Mouse (Mus musculus) forebrain, embryonic 12.5 days (tissue): ENCODE results near the gene As3mt. TPM values are rescaled to one million over a fixed set of nuclear protein-coding genes. Genes with fewer than 3 reads are reported as not detected.

Experiments used
- ATAC-seq: fragments of 200-750 bp; cut with Nextera tagmentation; 2 replicates; pipeline ENCODE4 v1.8.0; 2017; ENCODE audit warnings: moderate TSS enrichment; ENCODE audit not compliant: low FRiP score
- H3K27ac ChIP-seq: fragments of 300-500 bp; sonication (generic); 2 replicates; pipeline ENCODE4 v1.5.1; 2016; ENCODE audit warnings: mild to moderate bottlenecking
- H3K27me3 ChIP-seq: fragments of 300-500 bp; sonication (generic); 2 replicates; pipeline ENCODE4 v1.6.1; 2016; ENCODE audit warnings: mild to moderate bottlenecking
- H3K36me3 ChIP-seq: fragments of 300-500 bp; sonication (generic); replicated peaks from 2 replicates; pipeline ENCODE4 v1.6.1; 2016; ENCODE audit warnings: mild to moderate bottlenecking
- H3K4me1 ChIP-seq: fragments of 300-500 bp; sonication (generic); 2 replicates; pipeline ENCODE4 v1.6.1; 2016
- H3K4me2 ChIP-seq: fragments of 300-500 bp; sonication (generic); 2 replicates; pipeline ENCODE4 v1.6.1; 2016; ENCODE audit warnings: mild to moderate bottlenecking, moderate library complexity
- H3K4me3 ChIP-seq: fragments of 300-500 bp; sonication (generic); replicated peaks from 2 replicates; pipeline ENCODE4 v1.5.1; 2016; ENCODE audit warnings: mild to moderate bottlenecking
- H3K9ac ChIP-seq: fragments of 300-500 bp; sonication (generic); 2 replicates; pipeline ENCODE4 v1.6.1; 2016; ENCODE audit warnings: mild to moderate bottlenecking
- H3K9me3 ChIP-seq: fragments of 300-500 bp; sonication (generic); 2 replicates; pipeline ENCODE4 v1.6.1; 2016
- WGBS: fragments of 180-500 bp; shearing (Covaris S2); methylation state at CpG from one replicate; pipeline ENCODE4 v1.1.7; 2016; 5-methylcytosine and 5-hydroxymethylcytosine counted together
- polyA plus RNA-seq: library from polyadenylated mRNA; unstranded; fragments of >200 nt; fragmentation: Nextera tagmentation; extraction: Ambion mirVana; gene quantifications from 2 replicates; pipeline ENCODE4 v1.2.1, GENCODE M21; 2016

The As3mt gene
- 17.7 and 20.8 TPM in 2 replicates for polyA plus RNA-seq

DNA sequence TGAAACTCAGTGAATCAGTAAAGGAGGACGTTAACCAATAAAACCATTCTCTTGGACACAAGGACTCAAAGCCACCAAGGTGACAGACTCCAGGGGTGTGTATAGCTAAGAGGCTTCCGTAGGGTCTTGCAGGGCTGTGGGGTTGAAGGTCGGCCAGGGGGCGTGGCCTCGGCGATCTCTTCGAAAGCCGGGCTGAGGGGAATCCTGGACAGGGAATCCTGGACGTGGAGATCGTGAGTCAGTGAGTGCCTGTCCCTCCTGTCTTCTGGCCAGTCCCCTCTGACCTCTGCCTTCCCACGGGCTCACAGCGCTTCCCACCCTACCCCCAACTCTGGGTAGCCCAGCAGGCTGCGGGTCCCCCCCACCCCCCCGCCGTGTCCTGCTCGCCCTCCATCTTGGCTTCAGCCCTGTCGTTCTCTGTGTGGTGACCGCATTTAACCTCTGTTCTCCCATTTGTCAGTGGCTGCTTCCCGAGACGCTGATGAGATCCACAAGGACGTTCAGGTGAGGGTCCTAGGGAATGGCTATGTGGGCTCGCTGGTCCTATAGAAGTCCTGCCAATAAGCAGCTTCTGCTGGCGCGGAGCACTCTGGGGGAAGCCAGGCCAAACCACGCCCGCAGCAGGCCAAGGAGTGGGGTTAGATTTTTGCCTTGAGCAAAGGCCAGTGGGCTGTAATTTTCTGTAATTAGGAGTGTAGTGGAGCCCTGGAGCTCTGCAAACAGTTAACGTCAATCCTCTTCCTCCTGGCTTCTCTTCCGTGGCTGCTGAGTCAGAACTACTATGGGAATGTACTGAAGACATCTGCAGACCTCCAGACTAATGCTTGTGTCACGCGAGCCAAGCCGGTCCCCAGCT, at the start of gene As3mt:
Gene As3mt (plus strand): TSS at position 163 of the 856 bp plus-strand sequence.
- 13% methylated on average over 31 of the region's 31 CpGs for WGBS
- H3K4me1 ChIP-seq = peaks cover 13% of the 10 kb centered on the region
- no peaks in the 10 kb centered on the region for H3K9me3 ChIP-seq
- H3K4me2 ChIP-seq = peak within 1 kb of the TSS; percentile 70
- peak within 1 kb of the TSS; percentile 53 for H3K9ac ChIP-seq
- H3K27me3 ChIP-seq = no peaks in the 10 kb centered on the region
- peak within 1 kb of the TSS; percentile 46 for H3K4me3 ChIP-seq
- no peak within 1 kb of the TSS for H3K27ac ChIP-seq
- peak; percentile 14; the same call in 1 of the 2 replicates for ATAC-seq
- no peaks in the 10 kb centered on the region for H3K36me3 ChIP-seq

GRCm38 (mm10) chr19:46658348-46658747, 48.9 kb upstream of the As3mt start:
- no peak for ATAC-seq

GRCm38 (mm10) chr19:46658851-46659250, 48.4 kb upstream of the As3mt start:
- 85% methylated on average over 9 of the region's 9 CpGs for WGBS
- no peak for ATAC-seq
- no peak overlapping the region for H3K9ac ChIP-seq
- no peaks in the 10 kb centered on the region for H3K9me3 ChIP-seq
- H3K4me3 ChIP-seq = no peak overlapping the region
- no peak overlapping the region for H3K27ac ChIP-seq
- no peak overlapping the region for H3K4me2 ChIP-seq
- no peaks in the 10 kb centered on the region for H3K4me1 ChIP-seq
- no peaks in the 10 kb centered on the region for H3K27me3 ChIP-seq
- H3K36me3 ChIP-seq = peaks cover 43% of the 10 kb centered on the region

More at GRCm38 (mm10) chr19:46658348-46658747, 48.9 kb upstream of the As3mt start:
- no peak overlapping the region for H3K4me3 ChIP-seq
- H3K9me3 ChIP-seq = no peaks in the 10 kb centered on the region
- H3K4me1 ChIP-seq = no peaks in the 10 kb centered on the region
- 97% methylated on average over 7 of the region's 7 CpGs for WGBS
- peaks cover 48% of the 10 kb centered on the region for H3K36me3 ChIP-seq
- H3K9ac ChIP-seq = no peak overlapping the region
- no peak overlapping the region for H3K4me2 ChIP-seq
- no peak overlapping the region for H3K27ac ChIP-seq
- no peaks in the 10 kb centered on the region for H3K27me3 ChIP-seq

GRCm38 (mm10) chr19:46661511-46661910, 45.7 kb upstream of the As3mt start:
- no peak overlapping the region for H3K4me3 ChIP-seq
- no peak overlapping the region for H3K4me2 ChIP-seq
- no peak overlapping the region for H3K9ac ChIP-seq
- H3K27me3 ChIP-seq = no peaks in the 10 kb centered on the region
- 73% methylated on average over 4 of the region's 4 CpGs for WGBS
- H3K9me3 ChIP-seq = no peaks in the 10 kb centered on the region
- no peak for ATAC-seq
- no peak overlapping the region for H3K27ac ChIP-seq
- H3K36me3 ChIP-seq = peaks cover 16% of the 10 kb centered on the region
- peaks cover 10% of the 10 kb centered on the region for H3K4me1 ChIP-seq

- ATAC-seq = no peak
- H3K4me2 ChIP-seq = no peak overlapping the region
- peaks cover 10% of the 10 kb centered on the region for H3K4me1 ChIP-seq
- H3K27ac ChIP-seq = no peak overlapping the region
- WGBS = 86% methylated on average over 8 of the region's 8 CpGs
- H3K4me3 ChIP-seq = no peak overlapping the region
- H3K9me3 ChIP-seq = no peaks in the 10 kb centered on the region
- peaks cover 9% of the 10 kb centered on the region for H3K36me3 ChIP-seq
- H3K27me3 ChIP-seq = no peaks in the 10 kb centered on the region
- no peak overlapping the region for H3K9ac ChIP-seq
Observed at GRCm38 (mm10) chr19:46662214-46662613, 45.0 kb upstream of the As3mt start.

DNA sequence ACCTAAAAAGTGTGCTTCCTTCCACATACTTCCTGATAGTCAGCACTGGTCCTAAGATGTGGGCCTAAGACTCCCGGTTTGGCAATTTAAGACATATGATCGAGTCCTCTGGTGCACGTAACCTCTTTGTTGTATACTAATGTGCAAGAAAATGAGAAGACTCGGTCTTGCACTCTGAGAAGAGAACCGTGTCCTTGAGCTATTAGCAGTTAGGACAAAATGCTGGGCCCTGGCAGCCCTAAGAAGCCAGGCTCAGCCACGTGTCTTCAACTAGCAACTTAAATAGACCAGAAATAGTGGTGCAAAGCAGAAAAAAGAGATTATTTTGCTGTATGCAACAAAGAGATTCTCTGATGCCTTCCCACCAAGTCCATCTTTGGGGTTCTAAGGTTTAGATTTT, 44.5 kb upstream of the As3mt start:
- Histone ChIP-seq H3K27ac (no peak overlapping the region), H3K9me3 (no peaks in the 10 kb centered on the region), H3K4me2 (no peak overlapping the region), H3K4me3 (no peak overlapping the region), H3K27me3 (no peaks in the 10 kb centered on the region), H3K36me3 (peaks cover 5% of the 10 kb centered on the region; the same call in 1 of the 2 replicates), H3K4me1 (peaks cover 10% of the 10 kb centered on the region), H3K9ac (no peak overlapping the region)
- ATAC-seq = no peak
- WGBS = 84% methylated on average over 6 of the region's 6 CpGs

- H3K4me2 ChIP-seq = no peak overlapping the region
- ATAC-seq = peak; percentile 39; the same call in 1 of the 2 replicates
- no peaks in the 10 kb centered on the region for H3K36me3 ChIP-seq
- H3K27me3 ChIP-seq = no peaks in the 10 kb centered on the region
- no peak overlapping the region for H3K27ac ChIP-seq
- H3K9ac ChIP-seq = no peak overlapping the region
- WGBS = 38% methylated on average over 7 of the region's 7 CpGs
- no peaks in the 10 kb centered on the region for H3K9me3 ChIP-seq
- no peak overlapping the region for H3K4me3 ChIP-seq
- H3K4me1 ChIP-seq = peaks cover 10% of the 10 kb centered on the region
Observed at GRCm38 (mm10) chr19:46665474-46665873, 41.8 kb upstream of the As3mt start.

- Histone ChIP-seq H3K27ac (no peak overlapping the region), H3K27me3 (no peaks in the 10 kb centered on the region), H3K36me3 (no peaks in the 10 kb centered on the region), H3K4me2 (no peak overlapping the region), H3K4me1 (peaks cover 10% of the 10 kb centered on the region), H3K9me3 (no peaks in the 10 kb centered on the region), H3K4me3 (no peak overlapping the region), H3K9ac (no peak overlapping the region)
- ATAC-seq = no peak
- 77% methylated on average over 11 of the region's 11 CpGs for WGBS
Observed at GRCm38 (mm10) chr19:46667300-46667699, 40.0 kb upstream of the As3mt start.

DNA sequence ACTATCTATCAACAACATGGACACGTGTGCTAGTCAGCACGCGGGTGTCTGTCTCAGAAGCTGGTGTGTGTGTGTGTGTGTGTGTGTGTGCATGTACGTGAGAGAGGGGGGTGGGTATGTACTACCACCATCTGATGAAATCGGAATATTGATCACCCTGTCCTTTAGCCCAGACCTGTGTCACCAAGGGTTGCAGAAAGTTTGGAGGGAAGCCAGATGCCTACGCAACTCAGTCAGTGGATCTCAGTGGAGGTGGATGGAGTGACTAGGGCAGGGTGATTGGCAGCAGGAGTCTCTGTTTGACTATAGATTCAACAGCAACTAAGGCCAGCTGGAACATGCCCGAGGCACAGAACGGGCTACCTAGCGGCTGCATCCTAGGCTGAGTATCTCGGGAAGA, 39.0 kb upstream of the As3mt start:
- H3K4me1 ChIP-seq = peaks cover 10% of the 10 kb centered on the region
- H3K9me3 ChIP-seq = no peaks in the 10 kb centered on the region
- no peak for ATAC-seq
- no peak overlapping the region for H3K27ac ChIP-seq
- H3K27me3 ChIP-seq = no peaks in the 10 kb centered on the region
- no peaks in the 10 kb centered on the region for H3K36me3 ChIP-seq
- no peak overlapping the region for H3K4me3 ChIP-seq
- WGBS = 90% methylated on average over 10 of the region's 10 CpGs
- no peak overlapping the region for H3K4me2 ChIP-seq
- H3K9ac ChIP-seq = no peak overlapping the region

- no peaks in the 10 kb centered on the region for H3K36me3 ChIP-seq
- H3K27ac ChIP-seq = no peak overlapping the region
- ATAC-seq = no peak
- no peaks in the 10 kb centered on the region for H3K27me3 ChIP-seq
- H3K9ac ChIP-seq = no peak overlapping the region
- no peaks in the 10 kb centered on the region for H3K9me3 ChIP-seq
- peaks cover 10% of the 10 kb centered on the region for H3K4me1 ChIP-seq
- H3K4me2 ChIP-seq = no peak overlapping the region
- H3K4me3 ChIP-seq = no peak overlapping the region
- WGBS = 93% methylated on average over 5 of the region's 5 CpGs
Observed at GRCm38 (mm10) chr19:46669802-46670201, 37.5 kb upstream of the As3mt start.

GRCm38 (mm10) chr19:46670691-46671090, 36.6 kb upstream of the As3mt start:
- no peaks in the 10 kb centered on the region for H3K9me3 ChIP-seq
- no peak overlapping the region for H3K27ac ChIP-seq
- H3K4me1 ChIP-seq = peaks cover 2% of the 10 kb centered on the region
- H3K36me3 ChIP-seq = no peaks in the 10 kb centered on the region
- H3K9ac ChIP-seq = no peak overlapping the region
- no peak overlapping the region for H3K4me3 ChIP-seq
- no peak overlapping the region for H3K4me2 ChIP-seq
- WGBS = 26% methylated on average over 13 of the region's 13 CpGs
- ATAC-seq = peak; percentile 51; the same call in 1 of the 2 replicates
- H3K27me3 ChIP-seq = no peaks in the 10 kb centered on the region

DNA sequence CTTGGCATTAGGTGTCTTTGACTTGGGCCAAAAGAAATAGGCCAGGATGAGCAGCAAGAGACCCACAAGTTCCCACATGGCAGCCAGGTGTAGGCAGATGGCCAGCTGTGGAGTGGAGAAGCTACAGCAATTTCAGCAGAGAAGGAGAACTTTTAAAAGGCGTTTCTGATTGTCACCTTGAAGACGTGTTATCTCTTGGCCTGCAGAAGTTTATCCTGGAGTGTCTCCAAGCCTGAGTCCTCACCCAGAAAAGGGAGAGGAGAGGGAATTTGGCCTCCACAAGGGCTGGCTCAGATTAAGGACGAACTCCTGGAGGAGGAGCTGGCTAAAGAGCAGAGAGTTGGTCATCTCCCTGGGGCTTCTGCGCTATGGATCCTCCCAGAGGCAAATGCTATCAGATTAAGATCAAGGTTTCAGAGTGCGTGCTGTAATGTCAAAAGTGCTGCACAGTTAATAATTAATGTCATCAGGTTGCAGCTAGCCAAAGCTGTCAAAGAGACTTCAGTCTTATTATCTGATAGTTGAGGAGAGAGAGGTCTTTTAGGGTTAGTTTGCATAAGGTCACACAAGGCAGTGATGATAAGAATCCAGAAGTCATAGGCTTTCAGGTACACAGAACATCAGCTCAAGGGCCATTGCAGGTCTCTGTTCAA, 34.4 kb upstream of the As3mt start, which contains the start of gene Cyp17a1:
Gene Cyp17a1 (minus strand): TSS at position 407 of the 653 bp plus-strand sequence.
- H3K36me3 ChIP-seq = no peaks in the 10 kb centered on the region
- H3K4me2 ChIP-seq = no peak within 1 kb of the TSS
- no peaks in the 10 kb centered on the region for H3K27me3 ChIP-seq
- H3K9me3 ChIP-seq = no peaks in the 10 kb centered on the region
- no peak within 1 kb of the TSS for H3K27ac ChIP-seq
- no peaks in the 10 kb centered on the region for H3K4me1 ChIP-seq
- ATAC-seq = no peak
- no peak within 1 kb of the TSS for H3K4me3 ChIP-seq
- WGBS = 70% methylated on average over 5 of the region's 5 CpGs
- no peak within 1 kb of the TSS for H3K9ac ChIP-seq
